Mouse (Mus musculus) adrenal gland, postnatal 36 days (tissue): Measurements from ENCODE around the gene Tmub1. TPM values are rescaled to one million over a fixed set of nuclear protein-coding genes. Genes with fewer than 3 reads are reported as not detected.
A peak's percentile ranks its signal among the peaks of the same experiment; 100 is the strongest.

ENCODE experiments used
- DNase-seq, 2 experiments: peaks; one replicate each; pipeline ENCODE4 v3.0.0; 2021; ENCODE audit warnings: mixed read lengths in 1 of 2
- total RNA-seq, 2 experiments: library from RNA; stranded (reverse); gene quantifications; 2 replicates each; pipeline ENCODE4 v1.2.3; 2021

Gene Tmub1
- total RNA-seq, 2 experiments from 2014 or later = 11.0 to 16.2 TPM

- DNase-seq = peak; percentile 59 to 62
Observed at GRCm38 (mm10) chr5:24455076-24455475, 7.4 kb upstream of the Tmub1 start.

GRCm38 (mm10) chr5:24453985-24454303, 6.3 kb upstream of the Tmub1 start:
- no peak for DNase-seq

GRCm38 (mm10) chr5:24453283-24453984, 5.8 kb upstream of the Tmub1 start:
- no peak for DNase-seq

- DNase-seq = peak; percentile 41 to 64
Observed at GRCm38 (mm10) chr5:24452691-24453233, 5.1 kb upstream of the Tmub1 start.

- peak; percentile 54 to 66 for DNase-seq
Observed at GRCm38 (mm10) chr5:24452030-24452690, 4.5 kb upstream of the Tmub1 start, which contains the start of gene Agap3. Gene Agap3, plus strand, starts transcription at chr5:24452177.

- peak; percentile 93 to 97 for DNase-seq
Observed at GRCm38 (mm10) chr5:24451264-24452029, 3.8 kb upstream of the Tmub1 start.

- DNase-seq = no peak
Observed at GRCm38 (mm10) chr5:24446630-24447029, 1.0 kb downstream of the Tmub1 start.

GRCm38 (mm10) chr5:24445428-24446080, 2.1 kb downstream of the Tmub1 start:
- DNase-seq = peak in 1 of 2 experiments; percentile 11

GRCm38 (mm10) chr5:24444746-24445427, 2.8 kb downstream of the Tmub1 start, which contains the start of gene Fastk:
Gene Fastk, minus strand, starts transcription at chr5:24445287.
- peak; percentile 96 to 98 for DNase-seq

GRCm38 (mm10) chr5:24443927-24444326, 3.7 kb downstream of the Tmub1 start:
- DNase-seq = no peak

- no peak for DNase-seq
Observed at GRCm38 (mm10) chr5:24443204-24443603, 4.5 kb downstream of the Tmub1 start.

GRCm38 (mm10) chr5:24442029-24442428, 5.6 kb downstream of the Tmub1 start:
- no peak for DNase-seq

- no peak for DNase-seq
Observed at GRCm38 (mm10) chr5:24441187-24441586, 6.5 kb downstream of the Tmub1 start.

GRCm38 (mm10) chr5:24433993-24434392, 13.7 kb downstream of the Tmub1 start:
- no peak for DNase-seq

- DNase-seq = peak; percentile 60 to 68
Observed at GRCm38 (mm10) chr5:24428596-24428995, 19.1 kb downstream of the Tmub1 start.

GRCm38 (mm10) chr5:24427981-24428402, 19.7 kb downstream of the Tmub1 start:
- no peak for DNase-seq

- DNase-seq = no peak
Observed at GRCm38 (mm10) chr5:24427285-24427633, 20.4 kb downstream of the Tmub1 start.

GRCm38 (mm10) chr5:24426556-24427284, 20.9 kb downstream of the Tmub1 start:
- no peak for DNase-seq

- DNase-seq = no peak
Observed at GRCm38 (mm10) chr5:24426037-24426432, 21.6 kb downstream of the Tmub1 start.

- no peak for DNase-seq
Observed at GRCm38 (mm10) chr5:24425421-24426036, 22.1 kb downstream of the Tmub1 start.
